ENCODE assay signal across 8 mouse cellular contexts in genomic region chr9:106369801-106370485, GRCm38 (mm10). TPM values are rescaled to one million over a fixed set of nuclear protein-coding genes. Genes with fewer than 3 reads are reported as not detected.
DNase-seq lines count a peak whose midpoint lies in the region; ATAC-seq and TF ChIP-seq lines count a peak whose summit lies in the region.

No protein-coding gene starts in this region.

- no peak for TF ChIP-seq CTCF in kidney, postnatal 0 days (IDR thresholded peaks at IDR 0.05; ENCODE audit: low read depth)

- peaks cover 35% of the 10 kb centered on the region for H3K4me1 ChIP-seq in heart, embryonic 11.5 days (ENCODE audit: control insufficient read depth, insufficient read depth, low read length)
- peaks cover 33% of the 10 kb centered on the region for H3K4me1 ChIP-seq in kidney, postnatal 0 days (replicated peaks; ENCODE audit: insufficient read depth, low read length)
- peaks cover 39% of the 10 kb centered on the region for H3K4me1 ChIP-seq in midbrain, embryonic 15.5 days

- no peak for ATAC-seq in heart, embryonic 11.5 days (replicated peaks; ENCODE audit: insufficient number of reproducible peaks, low FRiP score, low TSS enrichment)
- ATAC-seq in kidney, postnatal 0 days (replicated peaks; ENCODE audit: low FRiP score, low read depth): no peak
- ATAC-seq in midbrain, embryonic 15.5 days (replicated peaks): no peak

- H3K36me3 ChIP-seq in heart, embryonic 11.5 days (ENCODE audit: control insufficient read depth, insufficient read depth, low read length): peaks cover 16% of the 10 kb centered on the region
- H3K36me3 ChIP-seq in kidney, postnatal 0 days (ENCODE audit: insufficient read depth, low read length): peaks cover 10% of the 10 kb centered on the region
- H3K36me3 ChIP-seq in midbrain, embryonic 15.5 days (replicated peaks): peaks cover 15% of the 10 kb centered on the region; the same call in 1 of the 2 replicates

- WGBS in heart, embryonic 11.5 days (ENCODE audit: insufficient replicate concordance): 7% methylated on average over 11 of the region's 11 CpGs
- WGBS in kidney, postnatal 0 days: 1% methylated on average over 11 of the region's 11 CpGs
- 7% methylated on average over 11 of the region's 11 CpGs for WGBS in midbrain, embryonic 15.5 days

- no peaks in the 10 kb centered on the region for H3K9me3 ChIP-seq in heart, embryonic 11.5 days (replicated peaks; ENCODE audit: control insufficient read depth, low read length)
- no peaks in the 10 kb centered on the region for H3K9me3 ChIP-seq in kidney, postnatal 0 days (replicated peaks; ENCODE audit: low read length)
- H3K9me3 ChIP-seq in midbrain, embryonic 15.5 days: no peaks in the 10 kb centered on the region

- H3K27ac ChIP-seq in heart, embryonic 11.5 days (ENCODE audit: low read depth, low read length): peak overlapping the region; percentile 94; the same call in 1 of the 2 replicates
- H3K27ac ChIP-seq in kidney, postnatal 0 days: peak overlapping the region; percentile 97
- H3K27ac ChIP-seq in midbrain, embryonic 15.5 days: peak overlapping the region; percentile 97

- peak overlapping the region; percentile 99 for H3K4me2 ChIP-seq in heart, embryonic 11.5 days
- H3K4me2 ChIP-seq in kidney, postnatal 0 days (ENCODE audit: low read length): peak overlapping the region; percentile 99
- H3K4me2 ChIP-seq in midbrain, embryonic 15.5 days: peak overlapping the region; percentile 93

- no peaks in the 10 kb centered on the region for H3K27me3 ChIP-seq in heart, embryonic 11.5 days (ENCODE audit: control insufficient read depth, insufficient read depth, low read length)
- H3K27me3 ChIP-seq in kidney, postnatal 0 days (ENCODE audit: insufficient read depth, low read length): no peaks in the 10 kb centered on the region
- H3K27me3 ChIP-seq in midbrain, embryonic 15.5 days (replicated peaks): 0 out of 2 replicates have a peak, but pooled peaks cover 4% of the 10 kb centered on the region

- peak; percentile 57 to 75 for DNase-seq in right cerebral cortex, postnatal 10 days (ENCODE audit: low spot score in 2 of 2)
- DNase-seq in right cerebral cortex, adult 2 months (ENCODE audit: low spot score in 2 of 2): no peak
- peak; percentile 66 to 67 for DNase-seq in cerebellum, postnatal 10 days
- no peak for DNase-seq in kidney, postnatal 0 days (ENCODE audit: low spot score)
- DNase-seq in layer of hippocampus, adult 9-11 months: no peak
- DNase-seq in thymus, postnatal 0 days (ENCODE audit: low spot score): no peak

- H3K9ac ChIP-seq in heart, embryonic 11.5 days (ENCODE audit: low read depth, low read length): peak overlapping the region; percentile 90
- peak overlapping the region; percentile 90 for H3K9ac ChIP-seq in kidney, postnatal 0 days (ENCODE audit: low read depth, low read length)
- H3K9ac ChIP-seq in midbrain, embryonic 15.5 days: peak overlapping the region; percentile 79

- peak overlapping the region; percentile 88 for H3K4me3 ChIP-seq in heart, embryonic 11.5 days (ENCODE audit: low read depth, low read length)
- peak overlapping the region; percentile 79 for H3K4me3 ChIP-seq in kidney, postnatal 0 days (replicated peaks; ENCODE audit: low read depth, low read length)
- H3K4me3 ChIP-seq in midbrain, embryonic 15.5 days: peak overlapping the region; percentile 92

RNA-seq across cellular contexts. Expression of gene Dusp7, which starts 1.5 kb away (rescaled TPM):
- polyA plus RNA-seq in heart, embryonic 11.5 days (2014; fragmentation: Nextera tagmentation; extraction: Ambion mirVana): 19.8 and 22.0 TPM in 2 replicates
- 15.1 and 15.8 TPM in 2 replicates for polyA plus RNA-seq in kidney, postnatal 0 days (2015; fragmentation: Nextera tagmentation; extraction: Ambion mirVana)
- polyA plus RNA-seq in midbrain, embryonic 15.5 days (2015; fragmentation: Nextera tagmentation; extraction: Ambion mirVana): 15.7 and 16.1 TPM in 2 replicates
- polyA plus RNA-seq in thymus, postnatal 0 days (2015; fragmentation: Nextera tagmentation; extraction: Ambion mirVana): 9.1 and 11.3 TPM in 2 replicates

RNA-seq across cellular contexts. Expression of gene Rpl29, which starts 59.3 kb away (rescaled TPM):
- 695 and 851 TPM in 2 replicates for polyA plus RNA-seq in heart, embryonic 11.5 days (2014; fragmentation: Nextera tagmentation; extraction: Ambion mirVana)
- 1,104 and 1,207 TPM in 2 replicates for polyA plus RNA-seq in kidney, postnatal 0 days (2015; fragmentation: Nextera tagmentation; extraction: Ambion mirVana)
- 553 and 554 TPM in 2 replicates for polyA plus RNA-seq in midbrain, embryonic 15.5 days (2015; fragmentation: Nextera tagmentation; extraction: Ambion mirVana)
- polyA plus RNA-seq in thymus, postnatal 0 days (2015; fragmentation: Nextera tagmentation; extraction: Ambion mirVana): 1,071 and 1,139 TPM in 2 replicates

Comparison
In these comparisons a context has a peak if more than half of its experiments do, and no peak if none do; other contexts are left out.
1. DNase-seq: peak in right cerebral cortex, postnatal 10 days (2 of 2) and cerebellum, postnatal 10 days (2 of 2); none in right cerebral cortex, adult 2 months (0 of 2), kidney, postnatal 0 days (single experiment), layer of hippocampus, adult 9-11 months (single experiment) and thymus, postnatal 0 days (single experiment).
2. Peak in every context shown above with its lines, with median percentiles within 50 percentile points of each other: H3K27ac ChIP-seq, H3K4me2 ChIP-seq, H3K4me3 ChIP-seq and H3K9ac ChIP-seq.